Mouse (Mus musculus) G1E-ER4 (cell line): ENCODE data around the gene Mlxip. TPM values are rescaled to one million over a fixed set of nuclear protein-coding genes. Genes with fewer than 3 reads are reported as not detected.

Experiments used
- GATA1 ChIP-seq: IDR thresholded peaks from one replicate; pipeline ENCODE4 v1.8.0; 2012; ENCODE audit warnings: low read length, inconsistent platforms
- polyA plus RNA-seq: library from polyadenylated mRNA; stranded (reverse); fragments of >175 nt; gene quantifications from 2 replicates; pipeline ENCODE4 v1.2.3, GENCODE M21; 2012

Gene Mlxip
- polyA plus RNA-seq, 1 experiment, result 12.7 TPM

DNA sequence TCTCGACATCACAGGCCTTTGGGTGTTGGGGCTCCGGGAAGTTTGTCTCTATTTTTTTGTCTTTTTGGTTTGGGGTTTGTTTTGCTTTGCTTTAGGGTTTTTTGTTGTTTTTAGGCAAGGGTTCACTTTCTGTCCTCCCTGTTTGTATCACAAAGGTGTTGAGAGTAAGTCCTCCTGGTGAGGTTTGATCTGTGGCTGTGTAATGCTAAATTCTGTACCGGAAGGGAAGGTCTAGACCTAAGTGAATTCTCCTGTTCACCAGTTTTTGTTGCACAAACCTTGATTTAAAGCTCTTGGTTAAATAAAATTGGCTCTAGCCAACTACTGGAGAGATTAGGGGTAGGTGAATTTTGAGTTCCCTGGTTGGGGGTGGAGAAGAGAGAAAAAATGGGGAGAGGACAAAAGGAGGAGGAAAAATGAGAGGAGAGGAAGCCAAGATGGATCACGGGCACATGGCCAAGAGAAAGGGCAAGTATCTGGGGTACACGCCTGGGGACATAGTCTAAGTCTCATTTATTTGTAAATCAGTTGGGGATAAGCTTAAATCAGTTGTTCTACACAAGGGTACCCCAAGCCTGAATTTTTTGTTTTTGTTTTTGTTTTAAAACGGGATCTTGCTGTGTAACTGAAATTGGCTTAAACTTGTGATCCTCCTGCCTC, 18.7 kb upstream of the Mlxip start:
- TF ChIP-seq GATA1, result no peak

- TF ChIP-seq GATA1, result no peak
Observed at GRCm38 (mm10) chr5:123376569-123376968, 18.0 kb upstream of the Mlxip start.

DNA sequence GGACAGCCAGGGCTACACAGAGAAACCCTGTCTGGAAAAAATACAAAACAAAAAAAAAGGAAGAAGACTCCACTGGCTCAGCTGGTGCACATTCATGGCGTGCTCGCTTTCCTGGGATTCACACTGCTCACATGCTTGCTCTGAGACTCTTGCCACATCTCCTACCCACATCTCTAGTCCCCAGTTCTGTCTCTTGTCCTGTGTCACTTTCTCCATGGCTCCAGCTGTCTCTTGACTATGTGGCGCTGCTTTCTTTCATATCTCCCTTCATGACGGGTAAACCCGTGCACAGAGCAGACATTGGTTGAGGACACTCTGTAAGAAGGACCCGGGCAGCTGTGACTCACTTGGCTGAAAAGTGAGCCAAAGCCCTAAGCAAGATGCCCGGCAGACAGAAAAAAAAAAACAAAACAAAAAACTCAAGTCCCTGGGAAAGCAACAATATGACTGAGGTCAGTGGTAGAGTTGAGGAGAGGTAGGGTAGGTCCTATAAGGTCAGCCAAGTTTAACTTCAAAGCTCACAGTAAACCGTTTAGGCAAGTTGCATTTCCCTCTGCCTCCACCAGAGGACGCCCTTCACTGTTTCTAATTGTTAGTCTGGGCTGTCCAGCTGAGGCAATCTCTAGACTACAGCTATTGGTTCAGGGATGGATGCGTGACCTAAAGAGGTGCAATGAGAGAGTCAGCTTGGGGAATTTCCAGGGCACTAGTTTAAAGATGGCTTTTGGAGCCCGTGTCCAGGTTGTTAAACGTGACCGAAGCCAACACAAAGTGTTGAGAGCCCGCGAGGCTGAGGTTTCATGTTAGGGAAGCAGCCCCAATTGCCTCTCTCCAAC, 17.3 kb upstream of the Mlxip start:
- no peak for TF ChIP-seq GATA1

- TF ChIP-seq GATA1, result no peak
Observed at GRCm38 (mm10) chr5:123378712-123379111, 15.9 kb upstream of the Mlxip start.

- no peak for TF ChIP-seq GATA1
Observed at GRCm38 (mm10) chr5:123379504-123379931, 15.1 kb upstream of the Mlxip start.

DNA sequence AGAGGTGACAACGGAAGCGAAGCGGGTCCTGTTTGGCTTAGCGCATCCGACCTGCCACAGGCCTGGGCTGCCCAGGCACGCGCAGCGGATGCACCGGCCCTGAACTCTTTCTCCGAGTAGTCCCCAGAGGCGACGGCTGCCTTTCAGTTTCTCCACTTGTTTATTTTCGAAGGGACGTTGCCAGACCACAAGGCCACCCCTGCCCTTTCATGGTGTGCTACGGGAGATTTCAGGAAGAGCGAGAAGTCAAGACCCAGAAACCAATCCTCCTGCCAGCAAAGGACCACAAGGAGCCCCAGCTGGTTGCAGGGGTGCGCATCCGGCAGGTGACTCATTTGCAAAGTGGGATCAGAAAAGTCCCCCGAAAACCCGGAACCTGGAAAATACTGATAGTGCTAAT, 12.6 kb upstream of the Mlxip start:
- TF ChIP-seq GATA1, result no peak

GRCm38 (mm10) chr5:123382686-123383085, 11.9 kb upstream of the Mlxip start:
- no peak for TF ChIP-seq GATA1

DNA sequence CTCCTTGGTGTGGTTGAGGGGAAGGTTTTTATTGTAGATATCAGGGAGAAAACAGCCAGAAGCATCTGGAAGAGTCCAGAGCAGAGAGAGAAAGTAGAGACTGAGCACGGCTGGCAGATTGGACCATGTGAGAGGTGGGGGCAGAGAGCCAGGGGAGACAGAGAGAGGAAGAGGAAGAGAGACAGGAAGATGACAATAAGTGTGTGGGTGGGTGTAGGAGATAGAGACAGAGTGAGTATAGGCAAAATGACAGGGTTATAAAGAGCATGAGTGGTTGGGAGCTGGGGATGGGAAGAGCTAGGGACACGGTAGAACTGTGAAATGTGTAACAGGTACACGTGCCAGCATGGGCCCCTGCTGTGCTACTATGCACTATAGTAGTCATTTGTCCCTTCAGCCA, 6.1 kb upstream of the Mlxip start:
- no peak for TF ChIP-seq GATA1

DNA sequence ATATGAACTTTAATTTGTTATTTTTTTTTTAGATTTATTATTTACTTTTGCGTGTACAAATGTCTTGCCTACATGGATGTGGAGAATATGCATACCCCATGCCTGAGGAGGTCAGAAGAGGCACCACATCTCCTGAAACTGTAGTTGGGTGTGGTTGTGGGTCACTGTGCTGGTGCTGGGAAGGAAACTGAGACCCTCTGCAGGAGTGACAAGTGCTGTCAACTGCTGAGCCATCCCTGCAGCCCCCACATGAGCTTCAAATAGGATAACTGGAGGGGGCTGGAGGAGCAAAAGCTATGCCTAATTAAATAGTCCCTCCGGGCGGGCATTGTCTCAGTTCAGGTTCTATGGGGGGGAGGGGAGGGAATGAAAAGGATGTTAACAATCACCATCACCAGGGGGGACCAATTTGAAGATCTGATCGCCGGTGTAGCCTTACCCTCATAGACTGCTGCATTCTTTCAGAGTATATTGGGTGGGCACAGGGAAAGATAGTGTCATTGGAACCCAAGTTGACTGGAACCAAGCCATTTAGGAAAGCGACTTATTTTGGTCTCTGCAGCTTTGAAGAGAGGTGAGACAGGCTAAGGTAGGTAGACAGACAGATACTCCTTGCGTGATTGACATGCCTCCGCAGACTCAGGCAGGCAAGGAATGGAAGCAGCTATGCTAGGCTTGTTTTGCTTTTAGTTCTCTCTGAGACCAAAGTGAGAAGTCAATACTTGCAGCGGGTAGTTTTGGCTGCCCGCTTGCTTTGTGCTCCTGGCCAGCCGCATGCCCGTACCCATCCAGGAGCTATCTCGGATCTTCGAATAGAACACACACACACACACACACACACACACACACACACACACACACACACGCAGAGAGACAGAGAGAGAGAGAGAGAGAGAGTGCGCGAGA, 3.8 kb upstream of the Mlxip start:
- no peak for TF ChIP-seq GATA1

- no peak for TF ChIP-seq GATA1
Observed at GRCm38 (mm10) chr5:123391442-123391809, 3.2 kb upstream of the Mlxip start.

GRCm38 (mm10) chr5:123393786-123394302, 754 bp upstream of the Mlxip start:
- no peak for TF ChIP-seq GATA1

DNA sequence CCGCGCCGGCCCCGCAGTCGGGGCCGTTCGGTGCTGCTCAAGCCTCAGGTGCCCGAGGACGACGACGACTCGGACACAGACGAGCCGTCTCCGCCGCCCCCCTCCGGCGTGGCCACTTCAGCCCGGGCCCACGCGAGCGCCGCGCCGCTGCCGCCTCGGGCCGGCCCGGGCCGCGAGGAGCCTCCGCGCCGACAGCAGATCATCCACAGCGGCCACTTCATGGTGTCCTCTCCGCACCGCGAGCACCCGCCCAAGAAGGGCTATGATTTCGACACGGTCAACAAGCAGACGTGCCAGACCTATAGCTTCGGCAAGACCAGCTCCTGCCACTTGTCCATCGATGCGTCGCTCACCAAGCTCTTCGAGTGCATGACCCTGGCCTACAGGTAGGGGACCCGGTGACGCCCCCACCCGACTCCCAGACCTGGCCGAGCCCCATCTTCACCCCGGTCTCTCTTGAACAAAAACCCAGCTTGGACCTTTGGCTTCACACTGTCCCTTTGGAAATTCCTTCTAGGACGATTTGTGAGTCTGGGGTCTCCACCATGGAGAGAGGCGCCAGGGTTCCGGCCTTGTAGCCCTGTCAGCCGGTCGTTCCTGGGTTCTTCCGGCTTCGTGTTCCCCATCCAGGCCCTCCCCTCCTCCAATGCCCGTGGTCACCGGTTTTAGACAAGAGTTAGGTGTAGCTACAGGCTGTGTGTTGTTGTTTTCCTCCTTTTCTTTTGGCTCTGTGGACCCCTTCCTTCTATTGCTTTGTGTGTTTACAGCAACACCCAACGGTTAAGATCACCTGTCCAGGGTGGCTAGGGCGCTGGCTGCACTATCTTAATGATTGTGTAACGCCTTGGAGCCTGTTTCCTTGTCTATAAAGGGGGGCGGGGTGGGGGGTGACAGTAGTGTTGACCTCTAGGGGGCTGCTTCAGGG, 621 bp downstream of the Mlxip start:
- TF ChIP-seq GATA1, result no peak

- no peak for TF ChIP-seq GATA1
Observed at GRCm38 (mm10) chr5:123396901-123397464, 2.4 kb downstream of the Mlxip start.

DNA sequence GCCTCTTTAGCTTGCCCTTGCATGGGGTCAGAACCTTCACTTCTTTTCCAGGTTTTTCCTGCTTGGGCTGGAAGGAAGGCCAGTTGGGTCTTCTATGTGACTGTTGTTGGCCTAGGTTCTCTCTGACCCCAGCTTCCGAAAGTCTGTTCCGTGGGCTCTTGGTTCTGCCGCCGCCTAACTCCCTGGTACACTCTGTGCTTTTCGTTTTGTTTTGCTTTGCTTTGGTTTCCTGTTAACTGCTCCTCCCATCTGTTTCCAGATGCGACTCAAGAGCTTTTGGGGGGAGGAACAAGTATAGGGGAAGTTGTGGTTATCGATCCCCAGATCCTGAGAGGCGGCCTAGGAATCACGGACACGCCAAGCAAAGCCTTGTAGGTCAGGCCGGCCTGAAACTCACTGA, 3.2 kb downstream of the Mlxip start:
- TF ChIP-seq GATA1, result no peak
